Mouse (Mus musculus) brain, adult 2 months (tissue): Measurements from ENCODE around the gene Fam193b.

Source experiments
- DNase-seq: peaks from one replicate; pipeline ENCODE4 v3.0.0; 2011; ENCODE audit warnings: low read depth, low spot score

Fam193b gene

DNA sequence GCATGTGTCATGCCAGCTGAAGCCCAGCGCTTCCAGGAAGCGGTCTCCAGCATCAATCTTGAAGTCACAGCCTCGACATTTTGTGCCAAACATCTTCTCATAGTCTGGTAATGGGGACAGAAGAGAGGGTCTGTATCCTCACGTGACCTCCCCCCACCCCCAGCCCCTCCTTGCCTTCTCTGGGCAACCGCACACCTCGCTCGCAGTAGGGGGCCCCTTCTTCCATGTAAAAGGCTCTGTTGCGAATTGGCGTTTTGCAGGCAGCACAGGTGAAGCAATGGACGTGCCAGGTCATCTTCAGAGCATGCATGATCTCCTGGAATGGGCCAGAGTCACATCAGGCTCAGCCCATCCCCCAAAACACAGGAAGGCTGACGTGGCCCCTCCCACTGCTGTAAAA is 72.0 kb downstream of the Fam193b start:
- DNase-seq, result no peak

DNA sequence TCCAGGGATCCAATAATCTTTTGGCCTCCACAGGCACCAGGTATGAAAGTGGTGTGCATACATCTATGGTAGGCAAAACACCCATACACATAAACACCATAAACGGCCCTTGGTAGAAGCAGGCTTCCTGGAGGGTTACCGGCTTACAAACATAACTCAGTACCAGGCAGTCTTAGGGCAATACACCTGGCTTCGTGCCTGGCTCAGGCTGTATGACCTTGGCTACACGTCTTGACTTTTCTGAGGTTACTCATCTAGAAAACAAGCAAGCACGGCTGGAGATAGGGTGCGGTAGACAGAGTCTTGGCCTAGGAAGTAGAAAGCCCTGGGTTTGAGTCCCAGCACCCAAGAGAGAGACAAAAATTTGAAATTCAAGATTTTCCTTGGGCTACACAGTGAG is 74.3 kb downstream of the Fam193b start:
- DNase-seq, result no peak

DNA sequence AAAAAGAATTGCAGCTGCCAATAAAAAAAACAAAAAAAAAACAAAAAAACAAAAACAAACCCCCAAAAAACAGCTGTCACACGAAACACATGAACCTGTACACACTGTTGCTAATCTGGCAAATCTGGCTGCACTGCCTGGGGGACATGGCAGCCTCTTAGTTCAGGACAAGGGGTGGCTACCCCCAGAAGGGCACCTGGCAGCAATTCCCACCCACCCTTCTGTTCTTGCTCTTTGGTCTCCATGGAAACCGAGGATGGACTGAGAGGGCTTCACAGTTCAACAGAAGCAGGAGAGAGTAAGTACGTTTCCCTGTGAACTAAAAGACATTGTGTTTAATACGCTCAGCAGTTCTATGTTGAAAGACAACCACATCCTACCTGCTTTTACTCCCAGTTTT is 75.2 kb downstream of the Fam193b start:
- DNase-seq, result no peak

DNA sequence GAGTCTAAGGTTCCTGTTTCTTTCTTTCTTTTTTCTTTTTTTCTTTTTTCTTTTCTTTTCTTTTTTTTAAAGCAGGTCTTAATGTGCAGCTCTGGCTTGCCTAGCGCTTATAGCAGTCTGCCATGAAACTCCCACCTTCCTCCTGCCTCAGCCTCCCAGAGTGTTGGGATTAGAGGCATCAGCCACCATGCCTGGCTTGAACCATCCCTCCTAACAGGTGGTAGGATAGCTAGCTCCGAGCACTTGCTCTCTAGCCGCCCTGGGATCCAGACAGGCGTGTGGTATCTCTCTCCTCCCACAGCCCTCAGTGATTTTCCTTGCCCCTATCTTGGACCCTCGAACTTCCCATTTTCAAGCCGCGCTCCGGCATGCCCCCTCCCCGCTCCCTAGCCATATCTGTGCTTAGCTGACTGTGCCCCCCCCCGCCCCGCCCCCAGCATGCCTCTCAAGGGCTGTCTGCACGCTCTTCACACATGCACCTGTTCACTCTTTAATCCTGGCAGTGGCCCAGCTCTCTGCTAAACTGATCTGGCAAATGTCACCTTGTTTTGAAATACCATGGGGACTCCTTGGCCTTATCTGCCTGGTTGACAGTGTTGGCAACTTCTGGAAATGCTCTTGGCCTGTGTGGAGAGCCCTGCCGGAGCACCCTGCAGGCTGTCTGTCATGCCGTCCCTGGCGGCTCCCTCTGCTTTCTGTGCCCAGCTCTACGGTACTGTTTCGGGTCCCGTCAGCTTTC is 75.9 kb downstream of the Fam193b start:
- DNase-seq, result peak; percentile 94

DNA sequence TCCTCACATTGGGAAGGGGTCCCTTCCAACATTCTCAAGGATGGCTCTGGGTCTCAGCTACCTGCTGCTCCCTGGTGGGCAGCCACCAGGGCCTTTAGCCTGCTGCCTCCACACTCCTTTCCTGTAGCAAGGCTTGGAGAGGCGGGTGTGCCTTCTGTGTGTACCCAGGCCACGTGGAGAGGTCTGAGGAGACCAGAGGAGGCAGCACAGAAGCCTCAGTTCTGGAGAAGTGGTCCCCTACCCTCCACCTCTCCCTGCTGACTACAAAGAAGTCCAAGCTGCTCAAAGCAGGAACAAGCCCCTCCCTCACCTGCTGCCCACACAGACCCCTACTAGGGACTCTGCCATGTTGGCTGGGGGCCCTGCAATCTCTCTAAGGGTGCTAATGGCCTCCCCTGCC is 76.7 kb downstream of the Fam193b start:
- DNase-seq, result no peak
